Mouse (Mus musculus) heart, embryonic 14.5 days (tissue): ENCODE data around the gene Foxf2. TPM values are rescaled to one million over a fixed set of nuclear protein-coding genes. Genes with fewer than 3 reads are reported as not detected.
A peak's percentile ranks its signal among the peaks of the same experiment; 100 is the strongest.

Source experiments
- ATAC-seq: fragments of 200-750 bp; cut with Nextera tagmentation; 2 replicates; pipeline ENCODE4 v1.8.0; 2017; ENCODE audit warnings: low read depth, moderate TSS enrichment; ENCODE audit not compliant: insufficient number of reproducible peaks, insufficient read depth, low FRiP score
- H3K27ac ChIP-seq, 2 experiments: fragments of 200-500 bp in 1 of 2; fragments of 300-500 bp in 1 of 2; sonication (generic) in 1 of 2; replicated peaks in 1 of 2; 2 replicates each; pipeline ENCODE4 v1.5.1; 2012 to 2014; ENCODE audit warnings: low read depth in 2 of 2, low read length in 2 of 2, control low read depth in 1 of 2, mild to moderate bottlenecking in 1 of 2, mixed read lengths in 1 of 2; ENCODE audit not compliant: control insufficient read depth in 1 of 2, insufficient read depth in 1 of 2
- H3K27me3 ChIP-seq: fragments of 300-500 bp; sonication (generic); 2 replicates; pipeline ENCODE4 v1.6.1; 2014; ENCODE audit warnings: mild to moderate bottlenecking, low read length, control low read depth; ENCODE audit not compliant: control insufficient read depth, insufficient read depth
- H3K36me3 ChIP-seq: fragments of 300-500 bp; sonication (generic); 2 replicates; pipeline ENCODE4 v1.6.1; 2014; ENCODE audit warnings: mild to moderate bottlenecking, control low read depth, low read length, mixed read lengths; ENCODE audit not compliant: control insufficient read depth, insufficient read depth
- H3K4me1 ChIP-seq, 2 experiments: fragments of 200-500 bp in 1 of 2; fragments of 300-500 bp in 1 of 2; sonication (generic) in 1 of 2; 2 replicates each; pipeline ENCODE4 v1.6.1; 2012 to 2014; ENCODE audit warnings: low read length in 2 of 2, control low read depth in 1 of 2, mixed read lengths in 1 of 2; ENCODE audit not compliant: control insufficient read depth in 2 of 2, insufficient read depth in 2 of 2
- H3K4me2 ChIP-seq: fragments of 300-500 bp; sonication (generic); 2 replicates; pipeline ENCODE4 v1.6.1; 2014; ENCODE audit warnings: mild to moderate bottlenecking, low read length
- H3K4me3 ChIP-seq, 2 experiments: fragments of 200-500 bp in 1 of 2; fragments of 300-500 bp in 1 of 2; sonication (generic) in 1 of 2; 2 replicates each; pipeline ENCODE4 v1.5.1; 2012 to 2014; ENCODE audit warnings: low read length in 2 of 2, mild to moderate bottlenecking in 2 of 2, control low read depth in 1 of 2, low read depth in 1 of 2, moderate library complexity in 1 of 2; ENCODE audit not compliant: control insufficient read depth in 1 of 2, insufficient read depth in 1 of 2
- H3K9ac ChIP-seq: fragments of 300-500 bp; sonication (generic); 2 replicates; pipeline ENCODE4 v1.6.1; 2014; ENCODE audit warnings: mild to moderate bottlenecking, low read length
- H3K9me3 ChIP-seq: fragments of 300-500 bp; sonication (generic); 2 replicates; pipeline ENCODE4 v1.6.1; 2016; ENCODE audit warnings: low read length, control low read depth; ENCODE audit not compliant: control insufficient read depth
- WGBS: fragments of 180-500 bp; shearing (Covaris S2); extraction: QIAGEN DNeasy Blood & Tissue Kit; methylation state at CpG from one replicate; pipeline ENCODE4 v1.1.7; 2014; 5-methylcytosine and 5-hydroxymethylcytosine counted together
- polyA plus RNA-seq: library from polyadenylated mRNA; unstranded; fragments of >200 nt; fragmentation: Nextera tagmentation; extraction: Ambion mirVana; gene quantifications from 2 replicates; pipeline ENCODE4 v1.2.1, GENCODE M21; 2014

Foxf2 gene
- polyA plus RNA-seq, 1 experiment from 2014 or later = 0.11 TPM

- peaks cover 100% of the 10 kb centered on the region for H3K27me3 ChIP-seq
- no peak overlapping the region for H3K9ac ChIP-seq
- no peak overlapping the region for H3K27ac ChIP-seq
- H3K36me3 ChIP-seq = no peaks in the 10 kb centered on the region
- peak overlapping the region; percentile 32 for H3K4me2 ChIP-seq
- ATAC-seq = 0 out of 2 replicates have a peak, but pooled peaks have one; percentile 5
- WGBS = 0% methylated on average over 10 of the region's 10 CpGs
- H3K9me3 ChIP-seq = no peaks in the 10 kb centered on the region
- peaks cover 0 to 14% of the 10 kb centered on the region in 2 experiments; a peak in 3 of 4 replicates for H3K4me1 ChIP-seq
- peak overlapping the region in 1 of 2 experiments; percentile 15; a peak in 2 of 4 replicates for H3K4me3 ChIP-seq
Measured at GRCm38 (mm10) chr13:31620499-31620847, 5.1 kb upstream of the Foxf2 start.

GRCm38 (mm10) chr13:31620937-31621336, 4.7 kb upstream of the Foxf2 start:
- peaks cover 100% of the 10 kb centered on the region for H3K27me3 ChIP-seq
- no peak overlapping the region for H3K4me2 ChIP-seq
- H3K9me3 ChIP-seq = no peaks in the 10 kb centered on the region
- H3K4me1 ChIP-seq = peaks cover 0 to 19% of the 10 kb centered on the region in 2 experiments; a peak in 3 of 4 replicates
- H3K36me3 ChIP-seq = no peaks in the 10 kb centered on the region
- ATAC-seq = no peak
- H3K9ac ChIP-seq = no peak overlapping the region
- H3K4me3 ChIP-seq = no peak overlapping the region
- no peak overlapping the region for H3K27ac ChIP-seq
- WGBS = 14% methylated on average over 4 of the region's 4 CpGs

GRCm38 (mm10) chr13:31621741-31622140, 3.9 kb upstream of the Foxf2 start:
- Histone ChIP-seq H3K4me3 (no peak overlapping the region), H3K27me3 (peaks cover 100% of the 10 kb centered on the region), H3K4me2 (no peak overlapping the region), H3K36me3 (no peaks in the 10 kb centered on the region), H3K9ac (no peak overlapping the region), H3K4me1 (peaks cover 8 to 27% of the 10 kb centered on the region in 2 experiments; a peak in 3 of 4 replicates), H3K27ac (no peak overlapping the region), H3K9me3 (no peaks in the 10 kb centered on the region)
- 7% methylated on average over 9 of the region's 9 CpGs for WGBS
- no peak for ATAC-seq

GRCm38 (mm10) chr13:31622371-31622770, 3.2 kb upstream of the Foxf2 start:
- no peak for ATAC-seq
- 1% methylated on average over 3 of the region's 3 CpGs for WGBS
- no peak overlapping the region for H3K4me2 ChIP-seq

GRCm38 (mm10) chr13:31623291-31623690, 2.3 kb upstream of the Foxf2 start:
- H3K36me3 ChIP-seq = no peaks in the 10 kb centered on the region
- H3K4me3 ChIP-seq = no peak overlapping the region
- H3K4me1 ChIP-seq = peaks cover 9 to 26% of the 10 kb centered on the region in 2 experiments; a peak in 3 of 4 replicates
- H3K27me3 ChIP-seq = peaks cover 100% of the 10 kb centered on the region
- ATAC-seq = no peak
- 6% methylated on average over 6 of the region's 6 CpGs for WGBS
- no peak overlapping the region for H3K27ac ChIP-seq
- no peaks in the 10 kb centered on the region for H3K9me3 ChIP-seq
- H3K4me2 ChIP-seq = no peak overlapping the region
- H3K9ac ChIP-seq = no peak overlapping the region

More at GRCm38 (mm10) chr13:31622371-31622770, 3.2 kb upstream of the Foxf2 start:
- Histone ChIP-seq H3K9me3 (no peaks in the 10 kb centered on the region), H3K36me3 (no peaks in the 10 kb centered on the region), H3K9ac (no peak overlapping the region), H3K27me3 (peaks cover 100% of the 10 kb centered on the region), H3K4me1 (peaks cover 9 to 29% of the 10 kb centered on the region in 2 experiments; a peak in 3 of 4 replicates), H3K27ac (no peak overlapping the region), H3K4me3 (no peak overlapping the region)

- Histone ChIP-seq H3K9me3 (no peaks in the 10 kb centered on the region), H3K36me3 (no peaks in the 10 kb centered on the region), H3K27me3 (peaks cover 100% of the 10 kb centered on the region), H3K9ac (no peak overlapping the region), H3K27ac (no peak overlapping the region), H3K4me2 (peak overlapping the region; percentile 92; the same call in 1 of the 2 replicates), H3K4me3 (peak overlapping the region in 1 of 2 experiments; percentile 51; a peak in 1 of 4 replicates), H3K4me1 (peaks cover 10 to 28% of the 10 kb centered on the region in 2 experiments; a peak in 3 of 4 replicates)
- no peak for ATAC-seq
- 3% methylated on average over 20 of the region's 20 CpGs for WGBS
Measured at GRCm38 (mm10) chr13:31623906-31624860, 1.4 kb upstream of the Foxf2 start.

- Histone ChIP-seq H3K9me3 (no peaks in the 10 kb centered on the region), H3K36me3 (no peaks in the 10 kb centered on the region), H3K4me3 (peak overlapping the region; percentile 15 to 51), H3K4me2 (peak overlapping the region; percentile 92), H3K27ac (no peak overlapping the region), H3K9ac (no peak overlapping the region), H3K27me3 (peaks cover 100% of the 10 kb centered on the region), H3K4me1 (peaks cover 11 to 32% of the 10 kb centered on the region in 2 experiments; a peak in 3 of 4 replicates)
- 0% methylated on average over 13 of the region's 13 CpGs for WGBS
- ATAC-seq = 0 out of 2 replicates have a peak, but pooled peaks have one; percentile 36
Measured at GRCm38 (mm10) chr13:31624966-31625332, 667 bp upstream of the Foxf2 start.
